Mouse (Mus musculus) thymus, adult 2 months (tissue): ENCODE results near the gene Lrrc28.

ENCODE experiments used
- CTCF ChIP-seq: fragments of 200-500 bp; IDR thresholded peaks from 2 replicates; pipeline ENCODE4 v1.5.1; 2012; ENCODE audit warnings: mild to moderate bottlenecking, control low read depth, low read length, moderate library complexity, borderline replicate concordance; ENCODE audit not compliant: control insufficient read depth, poor library complexity, insufficient read depth; ENCODE audit errors: extremely low read depth
- POLR2A ChIP-seq: fragments of 200-500 bp; IDR thresholded peaks from 2 replicates; pipeline ENCODE4 v1.6.1; 2012; ENCODE audit warnings: mild to moderate bottlenecking, low read length, control low read depth, moderate library complexity; ENCODE audit not compliant: control insufficient read depth, poor library complexity, insufficient read depth; ENCODE audit errors: extremely low read depth

DNA sequence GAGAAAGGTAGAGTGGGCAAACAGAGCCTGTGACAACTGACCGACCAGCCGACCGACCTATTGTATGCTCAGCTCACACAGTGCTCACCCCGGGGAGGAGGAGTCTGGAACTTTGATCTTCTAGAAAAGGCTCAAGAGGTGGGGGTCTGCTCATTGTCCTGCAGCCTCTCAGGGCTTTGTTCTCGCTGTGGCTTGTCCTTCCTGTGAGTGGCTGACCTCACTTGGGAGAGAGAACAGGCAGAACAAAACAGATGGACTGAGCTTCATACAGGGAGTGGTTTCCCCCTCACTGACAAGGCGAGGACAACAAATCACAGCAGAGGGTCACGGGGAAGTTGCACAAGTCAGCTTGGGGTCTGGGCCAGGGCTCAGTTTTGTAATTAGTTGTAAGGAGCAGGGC, 181.5 kb downstream of the Lrrc28 start:
- TF ChIP-seq CTCF (no peak), POLR2A (no peak)
